Mouse (Mus musculus) lung, postnatal 0 days (tissue): ENCODE results near the gene Brinp3.

Experiments used
- CTCF ChIP-seq: IDR thresholded peaks from 2 replicates; pipeline ENCODE4 v1.5.1; 2016; ENCODE audit warnings: antibody characterized with exemption, mild to moderate bottlenecking
- EP300 ChIP-seq: IDR thresholded peaks from 2 replicates; pipeline ENCODE4 v1.6.1; 2016; ENCODE audit warnings: antibody characterized with exemption, mild to moderate bottlenecking, control low read depth

DNA sequence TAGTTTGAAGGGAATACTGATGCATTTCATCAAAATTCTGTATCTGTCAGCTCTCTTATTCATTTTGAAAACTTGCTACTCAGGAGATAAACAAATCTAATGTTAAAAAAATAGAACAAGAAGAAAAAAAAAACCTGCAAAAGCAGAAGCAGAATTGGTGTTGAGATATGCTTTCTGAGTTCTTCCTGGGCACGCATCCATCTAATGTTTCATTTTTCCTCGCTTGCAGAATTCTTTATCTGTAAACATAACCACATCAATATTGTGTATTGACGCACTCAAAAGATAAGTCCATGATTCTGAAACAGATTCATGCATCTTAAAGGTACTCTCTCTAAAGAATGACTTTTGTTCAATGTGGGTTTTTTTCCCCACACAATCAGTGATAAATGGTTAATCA is 354.3 kb downstream of the Brinp3 start:
- TF ChIP-seq CTCF: no peak
- TF ChIP-seq EP300: no peak
